In genomic region chr10:52128874-52129412, GRCm38 (mm10) we compare ENCODE assay signal across 15 mouse cellular contexts.
DNase-seq lines count a peak whose midpoint lies in the region; ATAC-seq lines count a peak whose summit lies in the region.
"Had no signal": no experiment of that assay in that cellular context is flagged by ENCODE, and none has a peak within 500 bp of the region (broad histone marks: within the 10 kb centered on the region; RNA-seq: fewer than 3 reads in every experiment).

No protein-coding gene starts in this region.

- no peak for ATAC-seq in embryonic facial prominence, embryonic 11.5 days (replicated peaks; ENCODE audit: insufficient number of reproducible peaks, low FRiP score, low TSS enrichment, low read depth)
- no peak for ATAC-seq in kidney, embryonic 14.5 days (ENCODE audit: low FRiP score, low TSS enrichment)
- ATAC-seq in megakaryocyte-erythroid progenitor cell, adult 5-6 weeks (replicated peaks; ENCODE audit: low FRiP score, low TSS enrichment, poor library complexity, severe bottlenecking): no peak
- ATAC-seq: forebrain, embryonic 15.5 days had no signal

- no peaks in the 10 kb centered on the region for H3K27me3 ChIP-seq in embryonic facial prominence, embryonic 11.5 days (ENCODE audit: control insufficient read depth, insufficient read depth, low read length)
- H3K27me3 ChIP-seq in embryonic facial prominence, embryonic 10.5 days (replicated peaks; ENCODE audit: low read depth, poor library complexity, severe bottlenecking): no peaks in the 10 kb centered on the region
- no peaks in the 10 kb centered on the region for H3K27me3 ChIP-seq in kidney, embryonic 14.5 days (ENCODE audit: control insufficient read depth, insufficient read depth, low read length)
- H3K27me3 ChIP-seq: embryonic facial prominence, embryonic 12.5 days; forebrain, embryonic 15.5 days; liver, embryonic 13.5 days had no signal

- H3K36me3 ChIP-seq in embryonic facial prominence, embryonic 11.5 days (replicated peaks; ENCODE audit: control insufficient read depth, insufficient read depth, low read depth, low read length): no peaks in the 10 kb centered on the region
- no peaks in the 10 kb centered on the region for H3K36me3 ChIP-seq in embryonic facial prominence, embryonic 10.5 days (replicated peaks)
- no peaks in the 10 kb centered on the region for H3K36me3 ChIP-seq in kidney, embryonic 14.5 days (ENCODE audit: control insufficient read depth, insufficient read depth, low read length)
- H3K36me3 ChIP-seq: embryonic facial prominence, embryonic 12.5 days; forebrain, embryonic 15.5 days; liver, embryonic 13.5 days had no signal

- 37% methylated on average over 5 of the region's 5 CpGs for WGBS in embryonic facial prominence, embryonic 11.5 days
- WGBS in embryonic facial prominence, embryonic 10.5 days: 42% methylated on average over 5 of the region's 5 CpGs
- 43% methylated on average over 5 of the region's 5 CpGs for WGBS in kidney, embryonic 14.5 days

- H3K9ac ChIP-seq in embryonic facial prominence, embryonic 11.5 days (replicated peaks; ENCODE audit: low read length): no peak overlapping the region
- H3K9ac ChIP-seq in kidney, embryonic 14.5 days (ENCODE audit: low read depth, low read length): no peak overlapping the region
- H3K9ac ChIP-seq: embryonic facial prominence, embryonic 12.5 days; forebrain, embryonic 15.5 days; liver, embryonic 13.5 days had no signal

- no peak overlapping the region for H3K27ac ChIP-seq in embryonic facial prominence, embryonic 11.5 days (replicated peaks; ENCODE audit: low read depth, low read length)
- no peak overlapping the region for H3K27ac ChIP-seq in embryonic facial prominence, embryonic 10.5 days (replicated peaks)
- H3K27ac ChIP-seq in kidney, embryonic 14.5 days (ENCODE audit: low read depth, low read length): no peak overlapping the region
- H3K27ac ChIP-seq: embryonic facial prominence, embryonic 12.5 days; forebrain, embryonic 15.5 days; liver, embryonic 13.5 days had no signal

- peak; percentile 45 for DNase-seq in embryonic facial prominence, embryonic 11.5 days (ENCODE audit: low spot score)
- DNase-seq in embryonic facial prominence, embryonic 10.5 days (ENCODE audit: low spot score): no peak
- DNase-seq in kidney, postnatal 10 days: peak; percentile 5
- peak; percentile 34 for DNase-seq in 416B (ENCODE audit: low read depth)
- DNase-seq in embryo, embryonic 10.5 days (ENCODE audit: low spot score): peak; percentile 58
- DNase-seq in adrenal gland, postnatal 25 days: no peak
- DNase-seq: B cell, adult 2 months; cerebellum, adult 18-20 months; kidney, postnatal 25 days; liver, embryonic 13.5 days; spleen, adult 18-20 months had no signal

- no peaks in the 10 kb centered on the region for H3K9me3 ChIP-seq in embryonic facial prominence, embryonic 11.5 days (replicated peaks; ENCODE audit: control insufficient read depth, low read length)
- no peaks in the 10 kb centered on the region for H3K9me3 ChIP-seq in embryonic facial prominence, embryonic 10.5 days
- H3K9me3 ChIP-seq in kidney, embryonic 14.5 days (ENCODE audit: control insufficient read depth, low read length): no peaks in the 10 kb centered on the region
- H3K9me3 ChIP-seq: embryonic facial prominence, embryonic 12.5 days; forebrain, embryonic 15.5 days; liver, embryonic 13.5 days had no signal

- H3K4me3 ChIP-seq in embryonic facial prominence, embryonic 11.5 days (ENCODE audit: low read depth, low read length): no peak overlapping the region
- H3K4me3 ChIP-seq in embryonic facial prominence, embryonic 10.5 days: no peak overlapping the region
- H3K4me3 ChIP-seq in kidney, embryonic 14.5 days (ENCODE audit: low read length): no peak overlapping the region
- H3K4me3 ChIP-seq: embryonic facial prominence, embryonic 12.5 days; forebrain, embryonic 15.5 days; liver, embryonic 13.5 days had no signal

- no peaks in the 10 kb centered on the region for H3K4me1 ChIP-seq in embryonic facial prominence, embryonic 11.5 days (ENCODE audit: control insufficient read depth, insufficient read depth, low read length)
- no peaks in the 10 kb centered on the region for H3K4me1 ChIP-seq in embryonic facial prominence, embryonic 10.5 days
- H3K4me1 ChIP-seq in kidney, embryonic 14.5 days (ENCODE audit: control insufficient read depth, insufficient read depth, low read length): no peaks in the 10 kb centered on the region
- H3K4me1 ChIP-seq: embryonic facial prominence, embryonic 12.5 days; forebrain, embryonic 15.5 days had no signal

- no peak overlapping the region for H3K4me2 ChIP-seq in embryonic facial prominence, embryonic 11.5 days (ENCODE audit: low read depth, low read length)
- no peak overlapping the region for H3K4me2 ChIP-seq in kidney, embryonic 14.5 days (replicated peaks; ENCODE audit: low read depth, low read length)
- H3K4me2 ChIP-seq: embryonic facial prominence, embryonic 12.5 days; forebrain, embryonic 15.5 days; liver, embryonic 13.5 days had no signal

Comparison
In these comparisons a context has a peak if more than half of its experiments do, and no peak if none do; other contexts are left out.
1. DNase-seq: peak in embryonic facial prominence, embryonic 11.5 days (single experiment), kidney, postnatal 10 days (single experiment), 416B (single experiment) and embryo, embryonic 10.5 days (single experiment); none in embryonic facial prominence, embryonic 10.5 days (single experiment) and adrenal gland, postnatal 25 days (single experiment).